In genomic region chr4:118138891-118139290, GRCm38 (mm10) we compare ENCODE assay signal across 8 mouse cellular contexts. TPM values are rescaled to one million over a fixed set of nuclear protein-coding genes. Genes with fewer than 3 reads are reported as not detected.
A peak's percentile ranks its signal among the peaks of the same experiment; 100 is the strongest.
DNase-seq lines count a peak whose midpoint lies in the region.

No protein-coding gene starts in this region.

- DNase-seq in layer of hippocampus, adult 18-20 months (ENCODE audit: low spot score in 2 of 2) = peak; percentile 53 to 82
- no peak for DNase-seq in layer of hippocampus, postnatal 25 days (ENCODE audit: extremely low spot score in 1 of 2, low spot score in 1 of 2)
- DNase-seq in adrenal gland, postnatal 25 days = peak; percentile 82
- peak; percentile 23 to 53 for DNase-seq in frontal cortex, postnatal 25 days (ENCODE audit: low spot score in 2 of 2)
- DNase-seq in kidney, postnatal 36 days = peak; percentile 92 to 93
- DNase-seq in ovary, postnatal 14 days (ENCODE audit: low spot score) = peak; percentile 31
- no peak for DNase-seq in thymus, postnatal 0 days (ENCODE audit: low spot score)
- DNase-seq in embryo, embryonic 10.5 days (ENCODE audit: low spot score) = no peak

RNA-seq across cellular contexts. Expression of gene St3gal3, which starts 4.2 kb away (rescaled TPM):
- 10 to 100 TPM; 47.1 to 48.7 TPM for total RNA-seq in layer of hippocampus, adult 18-20 months (2021)
- 10 to 100 TPM; 43.0 to 46.6 TPM for total RNA-seq in layer of hippocampus, postnatal 25 days (2021)
- total RNA-seq in adrenal gland, postnatal 25 days (2021) = 33.0 and 36.1 TPM in 2 replicates
- 4.2 and 4.7 TPM in 2 replicates for polyA plus RNA-seq in thymus, postnatal 0 days (2015; fragmentation: Nextera tagmentation; extraction: Ambion mirVana)

RNA-seq across cellular contexts. Expression of gene Kdm4a, which starts 41.0 kb away (rescaled TPM):
- 10 to 100 TPM; 42.5 to 44.2 TPM for total RNA-seq in layer of hippocampus, adult 18-20 months (2021)
- 10 to 100 TPM; 45.4 to 48.1 TPM for total RNA-seq in layer of hippocampus, postnatal 25 days (2021)
- total RNA-seq in adrenal gland, postnatal 25 days (2021) = 47.8 and 57.9 TPM in 2 replicates
- 29.8 and 34.0 TPM in 2 replicates for polyA plus RNA-seq in thymus, postnatal 0 days (2015; fragmentation: Nextera tagmentation; extraction: Ambion mirVana)

Comparison
In these comparisons a context has a peak if more than half of its experiments do, and no peak if none do; other contexts are left out.
1. DNase-seq: peak in layer of hippocampus, adult 18-20 months (2 of 2), adrenal gland, postnatal 25 days (single experiment), frontal cortex, postnatal 25 days (2 of 2), kidney, postnatal 36 days (2 of 2) and ovary, postnatal 14 days (single experiment); none in layer of hippocampus, postnatal 25 days (0 of 2), thymus, postnatal 0 days (single experiment) and embryo, embryonic 10.5 days (single experiment).